Mouse (Mus musculus) liver, embryonic 14.5 days (tissue): Measurements from ENCODE around the gene Sestd1.

ENCODE experiments used
- CTCF ChIP-seq: IDR thresholded peaks from 2 replicates; pipeline ENCODE4 v1.5.1; 2016; ENCODE audit warnings: antibody characterized with exemption, low read depth, control low read depth
- EP300 ChIP-seq: IDR thresholded peaks from 2 replicates; pipeline ENCODE4 v1.6.1; 2016; ENCODE audit warnings: antibody characterized with exemption, low read depth

DNA sequence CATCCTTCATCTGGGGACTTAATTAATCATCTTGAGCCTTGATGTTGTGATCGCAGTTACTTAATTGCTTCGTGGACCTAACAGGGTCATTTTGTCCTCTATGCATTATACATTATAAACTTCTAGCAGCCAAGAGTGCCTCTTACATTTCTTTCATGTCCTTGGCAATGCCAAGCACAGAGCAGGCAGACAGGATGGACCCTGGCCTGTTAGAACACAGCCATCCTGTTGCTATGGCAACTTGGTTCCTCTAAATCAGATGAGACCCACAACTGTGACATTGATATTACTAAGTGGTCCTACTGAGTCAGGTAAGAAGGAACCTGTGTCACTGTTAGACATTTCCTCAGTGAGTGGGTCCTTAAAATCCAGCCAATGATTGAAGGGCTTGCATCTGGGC is 130.8 kb downstream of the Sestd1 start:
- TF ChIP-seq CTCF (no peak), EP300 (no peak)
